Mouse (Mus musculus): ENCODE results near the gene Rbm20. TPM values are rescaled to one million over a fixed set of nuclear protein-coding genes. Genes with fewer than 3 reads are reported as not detected.

Rbm20 gene
- total and polyA plus RNA-seq, 2 experiments from 2014 or later = 1.4 to 3.4 TPM

GRCm38 (mm10) chr19:53859149-53859548, 182.0 kb downstream of the Rbm20 start:
- DNase-seq (no peak), ATAC-seq (no peak)
- no peak for TF ChIP-seq CTCF (IDR thresholded peaks at IDR 0.05; ENCODE audit: low read depth)
- no peaks in the 10 kb centered on the region for H3K9me3 ChIP-seq (ENCODE audit: low read length)
- H3K4me2 ChIP-seq (ENCODE audit: low read depth) = no peak overlapping the region
- no peaks in the 10 kb centered on the region for H3K27me3 ChIP-seq (ENCODE audit: insufficient read depth, low read length)
- no peaks in the 10 kb centered on the region for H3K36me3 ChIP-seq (ENCODE audit: insufficient read depth)
- peaks cover 23% of the 10 kb centered on the region; the same call in 1 of the 2 replicates for H3K4me1 ChIP-seq (ENCODE audit: insufficient read depth)
- H3K9ac ChIP-seq = no peak overlapping the region
- no peak overlapping the region for H3K4me3 ChIP-seq (ENCODE audit: low read depth, low read length)
- H3K27ac ChIP-seq (ENCODE audit: low read depth, low read length) = no peak overlapping the region
- 45% methylated on average over 9 of the region's 9 CpGs for WGBS

- Histone ChIP-seq H3K4me3 (ENCODE audit: low read depth, low read length) (no peak overlapping the region), H3K36me3 (ENCODE audit: insufficient read depth) (no peaks in the 10 kb centered on the region), H3K9ac (no peak overlapping the region), H3K27ac (ENCODE audit: low read depth, low read length) (no peak overlapping the region), H3K9me3 (ENCODE audit: low read length) (no peaks in the 10 kb centered on the region), H3K4me2 (ENCODE audit: low read depth) (no peak overlapping the region), H3K4me1 (ENCODE audit: insufficient read depth) (peaks cover 19% of the 10 kb centered on the region; the same call in 1 of the 2 replicates), H3K27me3 (ENCODE audit: insufficient read depth, low read length) (no peaks in the 10 kb centered on the region)
- ATAC-seq (no peak), DNase-seq (no peak)
- TF ChIP-seq CTCF (IDR thresholded peaks at IDR 0.05; ENCODE audit: low read depth) = no peak
- WGBS = 63% methylated on average over 7 of the region's 7 CpGs
Measured at GRCm38 (mm10) chr19:53859593-53859992, 182.5 kb downstream of the Rbm20 start.

- WGBS = 81% methylated on average over 7 of the region's 7 CpGs
- ATAC-seq = no peak
Measured at GRCm38 (mm10) chr19:53861346-53861745, 184.2 kb downstream of the Rbm20 start.

GRCm38 (mm10) chr19:53862573-53863246, 185.6 kb downstream of the Rbm20 start:
- H3K27ac ChIP-seq (ENCODE audit: low read depth, low read length) = no peak overlapping the region
- no peak for TF ChIP-seq CTCF (IDR thresholded peaks at IDR 0.05; ENCODE audit: low read depth)
- 70% methylated on average over 8 of the region's 8 CpGs for WGBS
- H3K27me3 ChIP-seq (ENCODE audit: insufficient read depth, low read length) = no peaks in the 10 kb centered on the region
- ATAC-seq = no peak
- H3K4me3 ChIP-seq (ENCODE audit: low read depth, low read length) = no peak overlapping the region
- no peak overlapping the region for H3K4me2 ChIP-seq (ENCODE audit: low read depth)
- H3K4me1 ChIP-seq (ENCODE audit: insufficient read depth) = no peaks in the 10 kb centered on the region
- no peak for DNase-seq
- H3K9ac ChIP-seq = no peak overlapping the region
- H3K36me3 ChIP-seq (ENCODE audit: insufficient read depth) = no peaks in the 10 kb centered on the region
- H3K9me3 ChIP-seq (ENCODE audit: low read length) = no peaks in the 10 kb centered on the region

More at GRCm38 (mm10) chr19:53861346-53861745, 184.2 kb downstream of the Rbm20 start:
- Histone ChIP-seq H3K4me2 (ENCODE audit: low read depth) (no peak overlapping the region), H3K36me3 (ENCODE audit: insufficient read depth) (no peaks in the 10 kb centered on the region), H3K9me3 (ENCODE audit: low read length) (no peaks in the 10 kb centered on the region), H3K4me1 (ENCODE audit: insufficient read depth) (0 out of 2 replicates have a peak, but pooled peaks cover 8% of the 10 kb centered on the region), H3K27me3 (ENCODE audit: insufficient read depth, low read length) (no peaks in the 10 kb centered on the region), H3K4me3 (ENCODE audit: low read depth, low read length) (no peak overlapping the region), H3K9ac (no peak overlapping the region), H3K27ac (ENCODE audit: low read depth, low read length) (no peak overlapping the region)
- TF ChIP-seq CTCF (IDR thresholded peaks at IDR 0.05; ENCODE audit: low read depth) = no peak
- no peak for DNase-seq

- Histone ChIP-seq H3K9me3 (ENCODE audit: low read length) (no peaks in the 10 kb centered on the region), H3K4me3 (ENCODE audit: low read depth, low read length) (no peak overlapping the region), H3K27ac (ENCODE audit: low read depth, low read length) (no peak overlapping the region), H3K36me3 (ENCODE audit: insufficient read depth) (no peaks in the 10 kb centered on the region), H3K4me2 (ENCODE audit: low read depth) (no peak overlapping the region), H3K27me3 (ENCODE audit: insufficient read depth, low read length) (no peaks in the 10 kb centered on the region), H3K9ac (no peak overlapping the region), H3K4me1 (ENCODE audit: insufficient read depth) (no peaks in the 10 kb centered on the region)
- DNase-seq (no peak), ATAC-seq (no peak)
- no peak for TF ChIP-seq CTCF (IDR thresholded peaks at IDR 0.05; ENCODE audit: low read depth)
Measured at GRCm38 (mm10) chr19:53867238-53867637, 190.1 kb downstream of the Rbm20 start.

- DNase-seq (no peak), ATAC-seq (no peak)
- Histone ChIP-seq H3K9me3 (ENCODE audit: low read length) (no peaks in the 10 kb centered on the region), H3K4me3 (ENCODE audit: low read depth, low read length) (no peak overlapping the region), H3K4me1 (ENCODE audit: insufficient read depth) (no peaks in the 10 kb centered on the region), H3K9ac (no peak overlapping the region), H3K27ac (ENCODE audit: low read depth, low read length) (no peak overlapping the region), H3K27me3 (ENCODE audit: insufficient read depth, low read length) (no peaks in the 10 kb centered on the region), H3K36me3 (ENCODE audit: insufficient read depth) (no peaks in the 10 kb centered on the region), H3K4me2 (ENCODE audit: low read depth) (no peak overlapping the region)
- 83% methylated on average over 6 of the region's 6 CpGs for WGBS
- no peak for TF ChIP-seq CTCF (IDR thresholded peaks at IDR 0.05; ENCODE audit: low read depth)
Measured at GRCm38 (mm10) chr19:53868125-53868524, 191.0 kb downstream of the Rbm20 start.

- no peak overlapping the region for H3K4me2 ChIP-seq (ENCODE audit: low read depth)
- TF ChIP-seq CTCF (IDR thresholded peaks at IDR 0.05; ENCODE audit: low read depth) = no peak
- DNase-seq = no peak
- no peaks in the 10 kb centered on the region for H3K36me3 ChIP-seq (ENCODE audit: insufficient read depth)
- no peak overlapping the region for H3K9ac ChIP-seq
- WGBS = 94% methylated on average over 1 of the region's 1 CpGs
- H3K9me3 ChIP-seq (ENCODE audit: low read length) = no peaks in the 10 kb centered on the region
- no peak for ATAC-seq
- no peak overlapping the region for H3K4me3 ChIP-seq (ENCODE audit: low read depth, low read length)
- H3K27me3 ChIP-seq (ENCODE audit: insufficient read depth, low read length) = no peaks in the 10 kb centered on the region
- H3K4me1 ChIP-seq (ENCODE audit: insufficient read depth) = no peaks in the 10 kb centered on the region
- H3K27ac ChIP-seq (ENCODE audit: low read depth, low read length) = no peak overlapping the region
Measured at GRCm38 (mm10) chr19:53868796-53869195, 191.7 kb downstream of the Rbm20 start.

Data from forebrain, postnatal 0 days (tissue).